Mouse (Mus musculus): ENCODE results near the gene Slamf6. TPM values are rescaled to one million over a fixed set of nuclear protein-coding genes. Genes with fewer than 3 reads are reported as not detected.
"Not testable (repeated sequence)": the region's sequence is repeated elsewhere in the genome, so short reads cannot be mapped to it uniquely, and the experiment has no call there.

Gene Slamf6
- polyA plus RNA-seq (2012; ENCODE audit: insufficient read depth, insufficient read length, low replicate concordance, missing spikeins) = not detected in 2 replicates

DNA sequence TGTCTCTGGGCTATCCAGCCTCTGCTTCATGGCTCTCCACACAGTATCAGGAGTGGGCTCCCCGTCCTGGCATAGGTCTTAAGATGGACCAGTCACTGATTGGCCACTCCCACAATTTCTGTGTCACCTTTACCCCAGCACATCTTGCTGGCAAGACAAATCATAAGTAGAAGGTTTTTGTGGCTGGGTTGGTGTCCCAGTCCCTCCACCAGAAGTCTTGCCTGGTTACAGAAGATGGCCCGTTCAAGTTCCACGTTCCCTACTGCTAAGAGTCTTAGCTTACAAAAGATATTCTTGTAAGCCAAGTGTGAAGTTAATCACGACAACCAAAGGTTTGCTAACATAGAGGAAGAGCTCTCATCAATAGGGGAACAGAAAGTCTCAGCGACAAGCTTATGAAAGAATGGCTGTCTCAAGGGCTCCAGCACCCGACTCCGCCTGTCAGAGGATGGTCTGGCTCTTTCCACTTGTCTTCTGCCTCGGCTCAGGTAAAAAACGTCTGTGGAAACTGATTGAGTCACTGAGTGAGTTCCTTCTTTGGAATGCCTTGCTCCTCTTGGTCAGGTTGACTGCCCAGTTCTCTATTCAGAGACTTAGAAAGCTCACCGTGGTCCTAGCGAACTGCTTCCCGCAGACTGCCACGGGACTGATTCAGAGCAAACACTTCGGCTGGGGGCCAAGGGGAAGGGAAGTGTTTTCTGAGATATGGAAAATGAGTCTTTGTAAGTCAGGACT lies at the start of gene Slamf6:
Gene Slamf6, plus strand, starts transcription at position 211 of the 735 bp plus-strand sequence.
- WGBS = 81% methylated on average over 14 of the region's 14 CpGs
- no peaks in the 10 kb centered on the region for H3K4me1 ChIP-seq (ENCODE audit: control insufficient read depth, insufficient read depth, low read length)
- H3K4me3 ChIP-seq (ENCODE audit: insufficient read depth, low read depth, low read length) = no peak within 1 kb of the TSS
- no peak for TF ChIP-seq POLR2A (IDR thresholded peaks at IDR 0.05; ENCODE audit: insufficient read depth, low read depth, low read length)
- TF ChIP-seq CTCF (IDR thresholded peaks at IDR 0.05; ENCODE audit: insufficient read depth, low read depth, low read length) = no peak
- H3K27ac ChIP-seq (ENCODE audit: insufficient read depth, low read depth, low read length) = no peak within 1 kb of the TSS

DNA sequence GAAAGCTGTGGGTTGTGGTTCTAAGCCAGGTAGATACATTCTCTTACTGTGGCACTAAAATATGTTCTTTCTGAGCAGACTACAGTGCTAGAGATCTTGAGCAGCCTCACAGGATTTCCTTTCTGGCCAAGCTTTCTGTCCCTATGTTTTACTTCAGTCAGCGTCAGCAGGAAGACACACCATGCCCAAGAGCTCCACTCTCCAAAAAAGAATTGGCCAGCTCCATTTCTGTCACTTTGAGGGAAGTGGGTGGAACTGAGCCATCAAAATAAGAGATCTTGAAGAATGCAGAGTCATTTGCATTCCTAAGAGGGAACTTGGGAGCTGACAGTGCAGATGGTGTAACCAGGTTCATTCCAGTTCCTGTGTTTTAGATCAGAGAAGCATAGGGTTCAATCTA lies 30.3 kb upstream of the Slamf6 start:
- H3K27ac ChIP-seq (ENCODE audit: insufficient read depth, low read depth, low read length) = no peak overlapping the region
- 55% methylated on average over 1 of the region's 1 CpGs for WGBS
- no peak overlapping the region for H3K4me3 ChIP-seq (ENCODE audit: insufficient read depth, low read depth, low read length)

DNA sequence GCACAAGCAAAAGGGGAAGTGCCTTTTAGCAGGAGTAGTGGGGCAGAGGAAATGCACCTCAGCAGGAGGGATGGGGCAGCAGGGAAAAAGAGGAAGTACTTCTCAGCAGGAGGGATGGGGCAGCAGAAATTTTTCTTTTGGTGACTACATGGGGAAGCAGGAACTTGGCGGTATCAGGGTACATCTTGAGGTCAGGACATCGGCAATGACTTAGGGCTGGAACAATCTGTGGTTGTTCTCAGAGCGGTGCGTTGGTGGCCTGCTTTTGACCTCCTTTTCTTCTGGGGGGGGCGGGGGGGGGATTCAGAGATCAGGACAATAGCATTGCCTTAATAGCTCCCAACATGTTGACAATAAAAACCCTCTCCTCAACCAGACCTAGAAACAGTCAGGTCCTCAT lies 22.0 kb upstream of the Slamf6 start, which contains the start of gene Gm10521:
Gene Gm10521, plus strand, starts transcription at position 301 of the 400 bp plus-strand sequence.
- not testable (repeated sequence) for H3K27ac ChIP-seq (ENCODE audit: insufficient read depth, low read depth, low read length); H3K4me1 ChIP-seq (ENCODE audit: control insufficient read depth, insufficient read depth, low read length); H3K4me3 ChIP-seq (ENCODE audit: insufficient read depth, low read depth, low read length)
- WGBS = 91% methylated on average over 5 of the region's 5 CpGs

More for the DNA sequence above, 30.3 kb upstream of the Slamf6 start:
- TF ChIP-seq CTCF (IDR thresholded peaks at IDR 0.05; ENCODE audit: insufficient read depth, low read depth, low read length) (no peak), POLR2A (IDR thresholded peaks at IDR 0.05; ENCODE audit: insufficient read depth, low read depth, low read length) (no peak)
- no peaks in the 10 kb centered on the region for H3K4me1 ChIP-seq (ENCODE audit: control insufficient read depth, insufficient read depth, low read length)

DNA sequence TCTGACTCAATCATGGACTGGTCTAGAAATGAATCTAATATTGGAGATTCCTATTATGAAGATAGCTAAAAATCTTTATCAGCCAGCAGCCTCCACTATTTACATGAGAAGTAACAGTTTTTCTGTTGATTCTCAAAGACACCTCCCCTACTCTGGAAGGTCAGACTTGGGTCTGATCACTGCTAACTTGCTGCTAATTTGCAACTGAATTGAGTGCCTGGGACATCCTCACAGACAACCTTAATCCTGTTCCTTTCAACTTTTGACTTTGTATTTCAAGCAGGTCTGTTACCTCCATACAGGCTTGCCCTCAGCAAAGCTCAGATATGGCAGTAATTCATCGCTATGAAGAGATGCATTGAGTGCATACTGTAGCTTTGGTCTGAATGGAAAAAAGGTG lies 13.3 kb upstream of the Slamf6 start:
- Histone ChIP-seq H3K27ac (ENCODE audit: insufficient read depth, low read depth, low read length) (no peak overlapping the region), H3K4me3 (ENCODE audit: insufficient read depth, low read depth, low read length) (no peak overlapping the region), H3K4me1 (ENCODE audit: control insufficient read depth, insufficient read depth, low read length) (no peaks in the 10 kb centered on the region)
- TF ChIP-seq POLR2A (IDR thresholded peaks at IDR 0.05; ENCODE audit: insufficient read depth, low read depth, low read length) (no peak), CTCF (IDR thresholded peaks at IDR 0.05; ENCODE audit: insufficient read depth, low read depth, low read length) (no peak)
- WGBS = 89% methylated on average over 1 of the region's 1 CpGs

DNA sequence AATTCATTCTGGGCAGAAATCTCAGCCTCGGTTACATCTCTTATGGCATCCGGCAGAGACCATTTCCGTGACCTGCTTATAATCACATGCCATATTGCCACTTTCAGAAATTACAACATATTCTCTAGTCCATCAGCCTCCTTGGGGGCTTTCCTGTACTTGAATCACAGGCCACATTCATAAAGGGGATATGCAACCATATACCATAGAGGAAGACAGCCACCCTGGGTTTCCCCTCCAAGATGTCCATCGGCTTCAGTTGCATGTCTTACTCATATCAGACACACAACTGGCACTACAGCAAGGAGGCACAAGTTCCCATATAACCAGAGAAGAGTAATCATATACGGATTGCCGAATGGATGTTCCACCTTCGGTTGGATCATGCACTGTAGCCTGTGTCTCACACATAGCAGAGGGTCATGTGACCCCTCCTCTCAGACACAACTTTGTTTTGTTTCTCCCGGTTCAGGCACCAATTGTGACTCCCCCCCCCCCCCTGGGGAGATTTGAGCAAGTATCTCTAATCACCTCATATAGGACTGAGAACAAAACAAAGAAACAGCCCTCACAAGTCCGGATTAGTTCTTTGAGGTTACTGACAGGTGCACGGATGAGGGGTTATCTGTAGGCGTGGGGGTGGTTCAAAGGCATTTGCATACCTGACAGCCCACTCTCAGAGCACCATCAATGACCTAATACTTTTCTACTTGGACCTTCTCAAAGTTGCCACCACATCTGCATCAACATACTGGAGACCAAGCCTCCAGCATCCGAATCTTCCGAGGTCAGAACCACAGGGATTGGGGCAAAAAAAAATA lies 1.5 kb upstream of the Slamf6 start:
- H3K4me1 ChIP-seq (ENCODE audit: control insufficient read depth, insufficient read depth, low read length) = no peaks in the 10 kb centered on the region
- TF ChIP-seq CTCF (IDR thresholded peaks at IDR 0.05; ENCODE audit: insufficient read depth, low read depth, low read length) = no peak
- no peak for TF ChIP-seq POLR2A (IDR thresholded peaks at IDR 0.05; ENCODE audit: insufficient read depth, low read depth, low read length)
- H3K27ac ChIP-seq (ENCODE audit: insufficient read depth, low read depth, low read length) = no peak overlapping the region
- 76% methylated on average over 13 of the region's 13 CpGs for WGBS
- H3K4me3 ChIP-seq (ENCODE audit: insufficient read depth, low read depth, low read length) = no peak overlapping the region

DNA sequence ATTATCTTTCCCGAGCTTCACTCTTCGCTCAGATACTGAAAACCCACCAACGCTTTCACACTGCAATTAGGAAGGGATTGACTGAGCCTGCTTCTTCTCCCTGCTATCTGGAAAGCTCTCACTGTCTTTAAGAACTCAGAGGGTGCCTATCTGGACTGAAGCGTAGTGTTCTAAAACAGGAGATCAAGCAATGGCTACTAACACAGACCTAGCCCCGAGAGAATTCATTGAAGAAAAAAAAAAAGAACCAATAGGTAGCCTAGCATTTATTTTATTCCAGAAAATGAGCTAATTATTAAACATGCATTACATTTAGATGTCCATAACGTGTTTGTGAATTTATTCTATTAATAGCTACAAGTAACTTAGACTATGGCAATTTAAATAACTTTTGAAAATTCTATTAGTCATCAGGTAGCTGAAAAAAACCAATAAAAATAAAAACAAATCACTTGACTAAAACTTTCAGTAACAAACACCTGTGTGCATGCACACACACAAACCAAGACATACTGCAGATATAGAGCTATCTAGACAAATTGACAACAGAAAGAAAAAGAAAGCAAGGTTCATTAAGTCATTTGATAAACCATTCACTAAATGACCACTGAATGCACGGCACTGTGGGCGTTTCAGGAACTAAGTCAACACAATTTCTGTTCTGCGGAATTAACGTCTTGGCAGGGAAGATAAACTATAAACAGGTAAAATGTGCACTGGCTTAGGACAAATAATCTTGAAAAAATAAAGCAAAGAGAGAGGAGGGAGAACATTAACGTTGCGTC lies 1.0 kb downstream of the Slamf6 start:
- Histone ChIP-seq H3K27ac (ENCODE audit: insufficient read depth, low read depth, low read length) (no peak overlapping the region), H3K4me1 (ENCODE audit: control insufficient read depth, insufficient read depth, low read length) (no peaks in the 10 kb centered on the region), H3K4me3 (ENCODE audit: insufficient read depth, low read depth, low read length) (no peak overlapping the region)
- TF ChIP-seq POLR2A (IDR thresholded peaks at IDR 0.05; ENCODE audit: insufficient read depth, low read depth, low read length) (no peak), CTCF (IDR thresholded peaks at IDR 0.05; ENCODE audit: insufficient read depth, low read depth, low read length) (no peak)
- 78% methylated on average over 12 of the region's 12 CpGs for WGBS

DNA sequence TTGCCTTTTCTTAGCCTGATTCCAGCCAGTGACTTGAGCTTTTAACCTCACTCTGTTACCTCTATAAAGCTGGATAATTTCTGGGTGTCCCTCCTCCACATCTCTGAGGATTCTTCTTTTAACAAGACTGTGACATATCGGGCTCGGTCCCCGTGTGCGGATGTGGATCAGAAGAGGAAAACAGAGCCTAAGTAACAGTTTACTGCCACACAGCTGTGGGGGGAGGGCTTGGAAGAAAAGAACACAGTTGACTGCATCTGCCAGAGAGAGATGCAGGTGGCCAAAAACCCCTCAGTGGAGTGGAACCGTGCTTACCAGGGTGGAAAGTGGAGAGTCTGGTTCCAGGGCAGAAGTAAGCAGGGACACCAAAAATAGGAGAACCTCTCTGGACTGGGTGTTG lies 1.9 kb downstream of the Slamf6 start:
- no peak overlapping the region for H3K27ac ChIP-seq (ENCODE audit: insufficient read depth, low read depth, low read length)
- no peaks in the 10 kb centered on the region for H3K4me1 ChIP-seq (ENCODE audit: control insufficient read depth, insufficient read depth, low read length)
- no peak for TF ChIP-seq CTCF (IDR thresholded peaks at IDR 0.05; ENCODE audit: insufficient read depth, low read depth, low read length)
- TF ChIP-seq POLR2A (IDR thresholded peaks at IDR 0.05; ENCODE audit: insufficient read depth, low read depth, low read length) = no peak
- WGBS = 53% methylated on average over 5 of the region's 5 CpGs
- H3K4me3 ChIP-seq (ENCODE audit: insufficient read depth, low read depth, low read length) = no peak overlapping the region

DNA sequence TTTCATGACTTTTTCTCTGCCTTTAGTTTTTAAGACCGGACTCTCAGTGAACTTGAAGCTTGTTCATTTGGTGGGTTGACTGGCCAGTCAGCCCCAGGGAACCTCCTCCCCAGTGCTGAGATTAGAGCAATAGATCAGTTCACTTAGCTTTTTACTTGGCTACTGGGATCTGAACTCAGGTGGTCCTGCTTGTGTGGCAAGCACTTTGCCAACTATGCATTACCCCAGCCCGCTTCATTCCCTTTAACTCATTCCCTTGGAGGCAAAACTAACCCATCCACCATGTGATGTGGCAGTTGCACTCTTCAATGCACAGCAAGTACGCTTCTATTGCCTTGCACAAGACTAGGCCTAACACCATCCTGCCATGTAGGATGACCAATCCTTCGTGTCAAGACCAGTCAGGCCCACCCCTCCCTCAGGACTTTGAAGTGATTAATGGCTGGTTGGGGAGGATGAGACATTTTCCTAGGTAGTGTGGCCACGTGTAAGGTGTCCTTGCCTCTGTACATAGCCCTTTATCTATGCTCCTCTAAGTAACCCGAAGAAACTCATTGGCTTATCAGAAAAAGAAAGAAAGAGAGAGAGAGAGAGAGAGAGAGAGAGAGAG lies 2.7 kb downstream of the Slamf6 start:
- no peak for TF ChIP-seq POLR2A (IDR thresholded peaks at IDR 0.05; ENCODE audit: insufficient read depth, low read depth, low read length)
- no peak for TF ChIP-seq CTCF (IDR thresholded peaks at IDR 0.05; ENCODE audit: insufficient read depth, low read depth, low read length)

More for the DNA sequence above, 2.7 kb downstream of the Slamf6 start:
- Histone ChIP-seq H3K27ac (ENCODE audit: insufficient read depth, low read depth, low read length) (no peak overlapping the region), H3K4me3 (ENCODE audit: insufficient read depth, low read depth, low read length) (no peak overlapping the region), H3K4me1 (ENCODE audit: control insufficient read depth, insufficient read depth, low read length) (no peaks in the 10 kb centered on the region)
- WGBS = 89% methylated on average over 6 of the region's 6 CpGs
